Mouse (Mus musculus): ENCODE data around the gene Cyp4f16.
"Not testable (repeated sequence)": the region's sequence is repeated elsewhere in the genome, so short reads cannot be mapped to it uniquely, and the experiment has no call there.

The Cyp4f16 gene

GRCm38 (mm10) chr17:32527748-32528147 is 8.6 kb upstream of the Cyp4f16 start:
- DNase-seq (ENCODE audit: low read depth, low spot score) = no peak
- Histone ChIP-seq H3K36me3 (ENCODE audit: control insufficient read depth, insufficient read depth, low read length, poor library complexity, severe bottlenecking) (no peaks in the 10 kb centered on the region), H3K27me3 (ENCODE audit: control insufficient read depth, insufficient read depth, low read length, poor library complexity, severe bottlenecking) (no peaks in the 10 kb centered on the region)

- Histone ChIP-seq H3K36me3 (ENCODE audit: control insufficient read depth, insufficient read depth, low read length, poor library complexity, severe bottlenecking) (no peaks in the 10 kb centered on the region), H3K27me3 (ENCODE audit: control insufficient read depth, insufficient read depth, low read length, poor library complexity, severe bottlenecking) (no peaks in the 10 kb centered on the region)
- DNase-seq (ENCODE audit: low read depth, low spot score) = peak; percentile 90
Measured at GRCm38 (mm10) chr17:32528408-32529337, 7.7 kb upstream of the Cyp4f16 start.

- not testable (repeated sequence) for H3K27me3 ChIP-seq (ENCODE audit: control insufficient read depth, insufficient read depth, low read length, poor library complexity, severe bottlenecking); H3K36me3 ChIP-seq (ENCODE audit: control insufficient read depth, insufficient read depth, low read length, poor library complexity, severe bottlenecking)
- DNase-seq (ENCODE audit: low read depth, low spot score) = peak; percentile 21
Measured at GRCm38 (mm10) chr17:32532356-32532755, 4.0 kb upstream of the Cyp4f16 start.

- H3K27me3 ChIP-seq (ENCODE audit: control insufficient read depth, insufficient read depth, low read length, poor library complexity, severe bottlenecking) = no peaks in the 10 kb centered on the region
- peak; percentile 34 for DNase-seq (ENCODE audit: low read depth, low spot score)
- no peaks in the 10 kb centered on the region for H3K36me3 ChIP-seq (ENCODE audit: control insufficient read depth, insufficient read depth, low read length, poor library complexity, severe bottlenecking)
Measured at GRCm38 (mm10) chr17:32534068-32534467, 2.3 kb upstream of the Cyp4f16 start.

- no peak for DNase-seq (ENCODE audit: low read depth, low spot score)
Measured at GRCm38 (mm10) chr17:32536867-32537250, 501 bp downstream of the Cyp4f16 start.

GRCm38 (mm10) chr17:32544792-32545191 is 8.4 kb downstream of the Cyp4f16 start:
- H3K36me3 ChIP-seq (ENCODE audit: control insufficient read depth, insufficient read depth, low read length, poor library complexity, severe bottlenecking); DNase-seq (ENCODE audit: low read depth, low spot score); H3K27me3 ChIP-seq (ENCODE audit: control insufficient read depth, insufficient read depth, low read length, poor library complexity, severe bottlenecking): not testable (repeated sequence)

More at GRCm38 (mm10) chr17:32536867-32537250, 501 bp downstream of the Cyp4f16 start:
- no peaks in the 10 kb centered on the region for H3K36me3 ChIP-seq (ENCODE audit: control insufficient read depth, insufficient read depth, low read length, poor library complexity, severe bottlenecking)
- no peaks in the 10 kb centered on the region for H3K27me3 ChIP-seq (ENCODE audit: control insufficient read depth, insufficient read depth, low read length, poor library complexity, severe bottlenecking)

- not testable (repeated sequence) for DNase-seq (ENCODE audit: low read depth, low spot score); H3K36me3 ChIP-seq (ENCODE audit: control insufficient read depth, insufficient read depth, low read length, poor library complexity, severe bottlenecking); H3K27me3 ChIP-seq (ENCODE audit: control insufficient read depth, insufficient read depth, low read length, poor library complexity, severe bottlenecking)
Measured at GRCm38 (mm10) chr17:32550377-32550776, 14.0 kb downstream of the Cyp4f16 start.

GRCm38 (mm10) chr17:32550900-32551770 is 14.8 kb downstream of the Cyp4f16 start:
- H3K36me3 ChIP-seq (ENCODE audit: control insufficient read depth, insufficient read depth, low read length, poor library complexity, severe bottlenecking) = no peaks in the 10 kb centered on the region
- H3K27me3 ChIP-seq (ENCODE audit: control insufficient read depth, insufficient read depth, low read length, poor library complexity, severe bottlenecking) = no peaks in the 10 kb centered on the region
- peak; percentile 50 for DNase-seq (ENCODE audit: low read depth, low spot score)

- H3K36me3 ChIP-seq (ENCODE audit: control insufficient read depth, insufficient read depth, low read length, poor library complexity, severe bottlenecking); DNase-seq (ENCODE audit: low read depth, low spot score); H3K27me3 ChIP-seq (ENCODE audit: control insufficient read depth, insufficient read depth, low read length, poor library complexity, severe bottlenecking): not testable (repeated sequence)
Measured at GRCm38 (mm10) chr17:32553016-32553415, 16.7 kb downstream of the Cyp4f16 start.

GRCm38 (mm10) chr17:32554368-32554767 is 18.0 kb downstream of the Cyp4f16 start:
- not testable (repeated sequence) for H3K36me3 ChIP-seq (ENCODE audit: control insufficient read depth, insufficient read depth, low read length, poor library complexity, severe bottlenecking); H3K27me3 ChIP-seq (ENCODE audit: control insufficient read depth, insufficient read depth, low read length, poor library complexity, severe bottlenecking); DNase-seq (ENCODE audit: low read depth, low spot score)

GRCm38 (mm10) chr17:32563301-32563700 is 26.9 kb downstream of the Cyp4f16 start:
- not testable (repeated sequence) for H3K36me3 ChIP-seq (ENCODE audit: control insufficient read depth, insufficient read depth, low read length, poor library complexity, severe bottlenecking); DNase-seq (ENCODE audit: low read depth, low spot score); H3K27me3 ChIP-seq (ENCODE audit: control insufficient read depth, insufficient read depth, low read length, poor library complexity, severe bottlenecking)

GRCm38 (mm10) chr17:32573286-32573685 is 36.9 kb downstream of the Cyp4f16 start:
- not testable (repeated sequence) for H3K36me3 ChIP-seq (ENCODE audit: control insufficient read depth, insufficient read depth, low read length, poor library complexity, severe bottlenecking); DNase-seq (ENCODE audit: low read depth, low spot score); H3K27me3 ChIP-seq (ENCODE audit: control insufficient read depth, insufficient read depth, low read length, poor library complexity, severe bottlenecking)

- Histone ChIP-seq H3K36me3 (ENCODE audit: control insufficient read depth, insufficient read depth, low read length, poor library complexity, severe bottlenecking) (no peaks in the 10 kb centered on the region), H3K27me3 (ENCODE audit: control insufficient read depth, insufficient read depth, low read length, poor library complexity, severe bottlenecking) (no peaks in the 10 kb centered on the region)
- no peak for DNase-seq (ENCODE audit: low read depth, low spot score)
Measured at GRCm38 (mm10) chr17:32577496-32578186, 41.3 kb downstream of the Cyp4f16 start.

- DNase-seq (ENCODE audit: low read depth, low spot score) = no peak
Measured at GRCm38 (mm10) chr17:32596494-32596893, 60.1 kb downstream of the Cyp4f16 start.

More at GRCm38 (mm10) chr17:32596494-32596893, 60.1 kb downstream of the Cyp4f16 start:
- H3K27me3 ChIP-seq (ENCODE audit: control insufficient read depth, insufficient read depth, low read length, poor library complexity, severe bottlenecking) = no peaks in the 10 kb centered on the region
- no peaks in the 10 kb centered on the region for H3K36me3 ChIP-seq (ENCODE audit: control insufficient read depth, insufficient read depth, low read length, poor library complexity, severe bottlenecking)
